Mouse (Mus musculus) liver, embryonic 13.5 days (tissue): ENCODE data around the gene Spata31d1d. TPM values are rescaled to one million over a fixed set of nuclear protein-coding genes. Genes with fewer than 3 reads are reported as not detected.

Experiments
- ATAC-seq: fragments of 200-750 bp; cut with Nextera tagmentation; 2 replicates; pipeline ENCODE4 v1.8.0; 2017; ENCODE audit warnings: low read depth, mild to moderate bottlenecking, moderate number of reproducible peaks, moderate library complexity
- DNase-seq: peaks from one replicate; pipeline ENCODE4 v3.0.0; 2022
- H3K27ac ChIP-seq: fragments of 300-500 bp; sonication (generic); 2 replicates; pipeline ENCODE4 v1.5.1; 2015; ENCODE audit warnings: moderate library complexity, mild to moderate bottlenecking, inconsistent platforms
- H3K27me3 ChIP-seq: fragments of 300-500 bp; sonication (generic); 2 replicates; pipeline ENCODE4 v1.6.1; 2015; ENCODE audit warnings: mild to moderate bottlenecking, inconsistent platforms
- H3K36me3 ChIP-seq: fragments of 300-500 bp; sonication (generic); 2 replicates; pipeline ENCODE4 v1.6.1; 2015; ENCODE audit warnings: mild to moderate bottlenecking, inconsistent platforms
- H3K4me1 ChIP-seq: fragments of 300-500 bp; sonication (generic); replicated peaks from 2 replicates; pipeline ENCODE4 v1.6.1; 2015; ENCODE audit warnings: inconsistent platforms
- H3K4me2 ChIP-seq: fragments of 300-500 bp; sonication (generic); 2 replicates; pipeline ENCODE4 v1.6.1; 2015; ENCODE audit warnings: inconsistent platforms, mild to moderate bottlenecking, moderate library complexity
- H3K4me3 ChIP-seq: fragments of 300-500 bp; sonication (generic); replicated peaks from 2 replicates; pipeline ENCODE4 v1.5.1; 2015; ENCODE audit warnings: mild to moderate bottlenecking, inconsistent platforms
- H3K9ac ChIP-seq: fragments of 300-500 bp; sonication (generic); 2 replicates; pipeline ENCODE4 v1.6.1; 2015; ENCODE audit warnings: mild to moderate bottlenecking, inconsistent platforms
- H3K9me3 ChIP-seq: fragments of 300-500 bp; sonication (generic); replicated peaks from 2 replicates; pipeline ENCODE4 v1.6.1; 2016; ENCODE audit warnings: inconsistent platforms
- WGBS: fragments of 180-500 bp; shearing (Covaris S2); methylation state at CpG from one replicate; pipeline ENCODE4 v1.1.7; 2015; ENCODE audit not compliant: insufficient replicate concordance; 5-methylcytosine and 5-hydroxymethylcytosine counted together
- polyA plus RNA-seq: library from polyadenylated mRNA; unstranded; fragments of >200 nt; fragmentation: Nextera tagmentation; extraction: Ambion mirVana; gene quantifications from 2 replicates; pipeline ENCODE4 v1.2.1, GENCODE M21; 2015

Spata31d1d gene
- polyA plus RNA-seq, 1 experiment from 2014 or later, result not detected

GRCm38 (mm10) chr13:59699131-59699530, 32.4 kb downstream of the Spata31d1d start:
- Histone ChIP-seq H3K4me2 (no peak overlapping the region), H3K27me3 (peaks cover 50% of the 10 kb centered on the region)
- ATAC-seq, result no peak

GRCm38 (mm10) chr13:59695781-59696180, 35.8 kb downstream of the Spata31d1d start:
- no peaks in the 10 kb centered on the region for H3K36me3 ChIP-seq
- H3K9ac ChIP-seq, result no peak overlapping the region
- H3K9me3 ChIP-seq, result no peaks in the 10 kb centered on the region
- H3K4me3 ChIP-seq, result no peak overlapping the region
- ATAC-seq (no peak), DNase-seq (no peak)
- H3K27ac ChIP-seq, result no peak overlapping the region
- no peaks in the 10 kb centered on the region for H3K4me1 ChIP-seq
- WGBS, result 76% methylated on average over 7 of the region's 7 CpGs
- no peak overlapping the region for H3K4me2 ChIP-seq
- peaks cover 23% of the 10 kb centered on the region for H3K27me3 ChIP-seq

More at GRCm38 (mm10) chr13:59699131-59699530, 32.4 kb downstream of the Spata31d1d start:
- 78% methylated on average over 8 of the region's 8 CpGs for WGBS
- no peaks in the 10 kb centered on the region for H3K9me3 ChIP-seq
- no peak overlapping the region for H3K27ac ChIP-seq
- no peak overlapping the region for H3K4me3 ChIP-seq
- no peaks in the 10 kb centered on the region; the same call in 1 of the 2 replicates for H3K4me1 ChIP-seq
- no peak overlapping the region for H3K9ac ChIP-seq
- H3K36me3 ChIP-seq, result no peaks in the 10 kb centered on the region
- no peak for DNase-seq

GRCm38 (mm10) chr13:59694008-59694407, 37.5 kb downstream of the Spata31d1d start, which contains the start of gene 4921517D22Rik:
4921517D22Rik (minus strand) TSS chr13:59694108.
- Histone ChIP-seq H3K27ac (no peak within 1 kb of the TSS), H3K4me2 (no peak within 1 kb of the TSS), H3K27me3 (peaks cover 24% of the 10 kb centered on the region), H3K9me3 (no peaks in the 10 kb centered on the region), H3K9ac (no peak within 1 kb of the TSS), H3K36me3 (no peaks in the 10 kb centered on the region), H3K4me3 (no peak within 1 kb of the TSS), H3K4me1 (0 out of 2 replicates have a peak, but pooled peaks cover 3% of the 10 kb centered on the region)
- 64% methylated on average over 3 of the region's 3 CpGs for WGBS
- no peak for ATAC-seq
- no peak for DNase-seq

GRCm38 (mm10) chr13:59691478-59691877, 40.1 kb downstream of the Spata31d1d start:
- no peak for DNase-seq
- Histone ChIP-seq H3K9ac (no peak overlapping the region), H3K9me3 (no peaks in the 10 kb centered on the region), H3K4me2 (no peak overlapping the region), H3K36me3 (no peaks in the 10 kb centered on the region), H3K27ac (no peak overlapping the region), H3K4me3 (no peak overlapping the region), H3K4me1 (0 out of 2 replicates have a peak, but pooled peaks cover 3% of the 10 kb centered on the region), H3K27me3 (peaks cover 12% of the 10 kb centered on the region; the same call in 1 of the 2 replicates)
- WGBS, result 76% methylated on average over 10 of the region's 10 CpGs
- no peak for ATAC-seq

GRCm38 (mm10) chr13:59690576-59690975, 41.0 kb downstream of the Spata31d1d start:
- no peak overlapping the region for H3K9ac ChIP-seq
- no peak for DNase-seq
- no peak for ATAC-seq
- peaks cover 12% of the 10 kb centered on the region; the same call in 1 of the 2 replicates for H3K27me3 ChIP-seq
- WGBS, result 70% methylated on average over 7 of the region's 7 CpGs
- no peak overlapping the region for H3K27ac ChIP-seq
- H3K4me1 ChIP-seq, result 0 out of 2 replicates have a peak, but pooled peaks cover 3% of the 10 kb centered on the region
- no peak overlapping the region for H3K4me2 ChIP-seq
- H3K4me3 ChIP-seq, result no peak overlapping the region
- no peaks in the 10 kb centered on the region for H3K36me3 ChIP-seq
- H3K9me3 ChIP-seq, result no peaks in the 10 kb centered on the region

GRCm38 (mm10) chr13:59689843-59690242, 41.7 kb downstream of the Spata31d1d start:
- Histone ChIP-seq H3K27me3 (peaks cover 12% of the 10 kb centered on the region; the same call in 1 of the 2 replicates), H3K9me3 (no peaks in the 10 kb centered on the region), H3K9ac (no peak overlapping the region), H3K4me2 (no peak overlapping the region), H3K36me3 (no peaks in the 10 kb centered on the region), H3K4me1 (0 out of 2 replicates have a peak, but pooled peaks cover 3% of the 10 kb centered on the region), H3K4me3 (no peak overlapping the region), H3K27ac (no peak overlapping the region)
- ATAC-seq (no peak), DNase-seq (no peak)
- 55% methylated on average over 3 of the region's 3 CpGs for WGBS

GRCm38 (mm10) chr13:59689313-59689712, 42.2 kb downstream of the Spata31d1d start:
- DNase-seq (no peak), ATAC-seq (no peak)
- Histone ChIP-seq H3K9ac (no peak overlapping the region), H3K27me3 (peaks cover 12% of the 10 kb centered on the region; the same call in 1 of the 2 replicates), H3K27ac (no peak overlapping the region), H3K4me1 (0 out of 2 replicates have a peak, but pooled peaks cover 3% of the 10 kb centered on the region), H3K36me3 (no peaks in the 10 kb centered on the region), H3K4me2 (no peak overlapping the region), H3K9me3 (no peaks in the 10 kb centered on the region), H3K4me3 (no peak overlapping the region)
- WGBS, result 60% methylated on average over 9 of the region's 9 CpGs

GRCm38 (mm10) chr13:59688338-59688770, 43.2 kb downstream of the Spata31d1d start:
- 63% methylated on average over 13 of the region's 13 CpGs for WGBS
- Histone ChIP-seq H3K9me3 (no peaks in the 10 kb centered on the region), H3K36me3 (no peaks in the 10 kb centered on the region), H3K27me3 (peaks cover 12% of the 10 kb centered on the region; the same call in 1 of the 2 replicates), H3K4me2 (no peak overlapping the region), H3K27ac (no peak overlapping the region), H3K4me3 (no peak overlapping the region), H3K4me1 (0 out of 2 replicates have a peak, but pooled peaks cover 3% of the 10 kb centered on the region), H3K9ac (no peak overlapping the region)
- DNase-seq (no peak), ATAC-seq (no peak)

- Histone ChIP-seq H3K4me3 (no peak overlapping the region), H3K4me1 (peaks cover 13% of the 10 kb centered on the region), H3K4me2 (no peak overlapping the region), H3K27ac (no peak overlapping the region), H3K9ac (no peak overlapping the region), H3K36me3 (no peaks in the 10 kb centered on the region), H3K9me3 (no peaks in the 10 kb centered on the region), H3K27me3 (peaks cover 14% of the 10 kb centered on the region)
- DNase-seq (no peak), ATAC-seq (no peak)
- WGBS, result 73% methylated on average over 3 of the region's 3 CpGs
These were observed 46.3 kb downstream of the Spata31d1d start for GRCm38 (mm10) chr13:59685236-59685635.

- WGBS, result 9% methylated on average over 7 of the region's 7 CpGs
- no peak overlapping the region for H3K9ac ChIP-seq
- peaks cover 2% of the 10 kb centered on the region; the same call in 1 of the 2 replicates for H3K27me3 ChIP-seq
- DNase-seq (no peak), ATAC-seq (peak; percentile 74)
- no peak overlapping the region for H3K4me3 ChIP-seq
- no peaks in the 10 kb centered on the region for H3K36me3 ChIP-seq
- H3K9me3 ChIP-seq, result no peaks in the 10 kb centered on the region
- peaks cover 30% of the 10 kb centered on the region for H3K4me1 ChIP-seq
- H3K27ac ChIP-seq, result no peak overlapping the region
- H3K4me2 ChIP-seq, result 0 out of 2 replicates have a peak overlapping the region, but pooled peaks have one; percentile 19
These were observed 48.9 kb downstream of the Spata31d1d start for GRCm38 (mm10) chr13:59682629-59683028.

GRCm38 (mm10) chr13:59679908-59680307, 51.6 kb downstream of the Spata31d1d start:
- 20% methylated on average over 4 of the region's 4 CpGs for WGBS
- H3K4me2 ChIP-seq, result no peak overlapping the region

GRCm38 (mm10) chr13:59679306-59679705, 52.2 kb downstream of the Spata31d1d start:
- ATAC-seq (no peak), DNase-seq (no peak)
- WGBS, result 50% methylated on average over 4 of the region's 4 CpGs
- no peaks in the 10 kb centered on the region for H3K36me3 ChIP-seq
- H3K4me1 ChIP-seq, result peaks cover 44% of the 10 kb centered on the region
- no peak overlapping the region for H3K9ac ChIP-seq
- peaks cover 2% of the 10 kb centered on the region; the same call in 1 of the 2 replicates for H3K27me3 ChIP-seq
- H3K4me2 ChIP-seq, result no peak overlapping the region
- H3K9me3 ChIP-seq, result no peaks in the 10 kb centered on the region
- H3K27ac ChIP-seq, result no peak overlapping the region
- H3K4me3 ChIP-seq, result no peak overlapping the region

More at GRCm38 (mm10) chr13:59679908-59680307, 51.6 kb downstream of the Spata31d1d start:
- no peaks in the 10 kb centered on the region for H3K9me3 ChIP-seq
- no peak overlapping the region for H3K9ac ChIP-seq
- H3K4me3 ChIP-seq, result no peak overlapping the region
- no peak overlapping the region for H3K27ac ChIP-seq
- H3K4me1 ChIP-seq, result peaks cover 39% of the 10 kb centered on the region
- ATAC-seq (0 out of 2 replicates have a peak, but pooled peaks have one; percentile 12), DNase-seq (no peak)
- H3K27me3 ChIP-seq, result peaks cover 2% of the 10 kb centered on the region; the same call in 1 of the 2 replicates
- no peaks in the 10 kb centered on the region for H3K36me3 ChIP-seq
